Mouse (Mus musculus): Measurements from ENCODE around the gene Trabd2b.

DNA sequence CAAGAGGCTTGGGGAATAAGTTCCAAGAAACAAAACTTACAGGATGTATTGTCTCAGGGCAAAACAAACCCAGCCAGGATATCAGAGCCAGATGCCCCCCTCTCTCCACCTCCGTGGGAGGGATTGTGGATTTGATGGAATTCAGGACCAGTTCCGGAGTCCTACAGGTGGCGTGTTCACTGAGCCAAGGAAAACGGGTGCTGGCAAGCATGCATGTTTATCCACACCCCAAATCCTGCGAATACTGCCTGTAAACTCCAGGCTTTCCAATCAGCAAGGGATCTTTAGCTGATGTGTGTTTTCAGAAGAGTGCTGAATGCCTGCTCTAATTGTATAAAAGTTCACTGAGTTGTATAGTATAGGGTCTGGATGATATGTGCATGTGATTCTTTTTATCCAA lies 253.4 kb downstream of the Trabd2b start:
- TF ChIP-seq CTCF (IDR thresholded peaks at IDR 0.05; ENCODE audit: extremely low read depth, insufficient read depth, low read length): no peak
- no peak for TF ChIP-seq POLR2A (IDR thresholded peaks at IDR 0.05; ENCODE audit: extremely low read depth, insufficient read depth, low read length)

All from cortical plate, adult 2 months (tissue).